Mouse (Mus musculus) neural tube, embryonic 13.5 days (tissue): ENCODE results near the gene Trmt13. TPM values are rescaled to one million over a fixed set of nuclear protein-coding genes. Genes with fewer than 3 reads are reported as not detected.

Experiments
- polyA plus RNA-seq: library from polyadenylated mRNA; unstranded; fragments of >200 nt; fragmentation: Nextera tagmentation; extraction: Ambion mirVana; gene quantifications from 2 replicates; pipeline ENCODE4 v1.2.1, GENCODE M21; 2015

Gene Trmt13
- polyA plus RNA-seq, 1 experiment from 2014 or later: 26.9 TPM

Other genes starting within 250 kb of the Trmt13 start
- 6.4 and 7.4 TPM in 2 replicates for gene Cdc14a, start 190.6 kb downstream of the Trmt13 start, polyA plus RNA-seq
- gene Rtca, start 106.4 kb downstream of the Trmt13 start, polyA plus RNA-seq: 118 and 122 TPM in 2 replicates
- 13.9 and 14.2 TPM in 2 replicates for gene Dbt, start 101.5 kb downstream of the Trmt13 start, polyA plus RNA-seq
- gene Lrrc39, start 51.6 kb downstream of the Trmt13 start, polyA plus RNA-seq: 0.17 and 0.39 TPM in 2 replicates
- 18.4 and 18.9 TPM in 2 replicates for gene Sass6, start 19.6 kb downstream of the Trmt13 start, polyA plus RNA-seq
- gene Mfsd14a, start 48.1 kb upstream of the Trmt13 start, polyA plus RNA-seq: 55.5 and 63.3 TPM in 2 replicates
- gene Gm43191, start 66.7 kb upstream of the Trmt13 start, polyA plus RNA-seq: not detected in 2 replicates
- 7.9 and 8.7 TPM in 2 replicates for gene Slc35a3, start 98.2 kb upstream of the Trmt13 start, polyA plus RNA-seq
- gene Agl, start 193.6 kb upstream of the Trmt13 start, polyA plus RNA-seq: 18.3 and 19.3 TPM in 2 replicates
- 2.4 and 3.0 TPM in 2 replicates for gene Frrs1, start 244.9 kb upstream of the Trmt13 start, polyA plus RNA-seq